Mouse (Mus musculus) heart, adult 2 months (tissue): ENCODE measurements around the gene Ubtd2.

Experiments
- CTCF ChIP-seq: fragments of 200-600 bp; IDR thresholded peaks from 2 replicates; pipeline ENCODE4 v1.8.1; 2022; ENCODE audit warnings: antibody characterized with exemption, mild to moderate bottlenecking, moderate library complexity
- EP300 ChIP-seq: fragments of 200-500 bp; IDR thresholded peaks from 2 replicates; pipeline ENCODE4 v1.6.1; 2011; ENCODE audit warnings: low read depth, low read length, control low read depth; ENCODE audit not compliant: insufficient read depth
- POLR2A ChIP-seq: fragments of 200-500 bp; IDR thresholded peaks from 2 replicates; pipeline ENCODE4 v1.6.1; 2011; ENCODE audit warnings: mild to moderate bottlenecking, low read depth, low read length, control low read depth; ENCODE audit not compliant: insufficient read depth

DNA sequence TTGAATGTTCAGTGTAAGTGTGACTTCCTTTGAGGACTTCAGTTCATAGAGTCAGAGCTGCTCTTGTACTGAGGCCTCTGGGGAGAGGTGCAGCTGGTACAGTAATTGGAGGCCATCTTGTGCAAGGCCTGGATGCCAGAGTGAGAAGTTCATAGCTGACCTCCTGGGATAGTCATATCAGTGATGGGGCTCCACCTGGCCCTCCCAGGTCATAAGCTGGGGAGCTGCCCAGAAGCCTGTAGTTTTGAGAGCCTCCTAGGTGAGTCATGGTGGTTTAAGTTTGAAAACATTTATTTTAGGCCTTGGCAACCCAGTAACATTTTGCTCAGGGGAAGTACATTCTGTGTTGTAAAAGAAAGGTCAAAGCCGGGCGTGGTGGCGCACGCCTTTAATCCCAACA lies 102.9 kb downstream of the Ubtd2 start:
- TF ChIP-seq POLR2A (no peak), CTCF (no peak), EP300 (no peak)
